Mouse (Mus musculus): ENCODE results near the gene Hebp1.

GRCm38 (mm10) chr6:135145976-135146375, 51.8 kb downstream of the Hebp1 start:
- TF ChIP-seq CTCF (IDR thresholded peaks at IDR 0.05; ENCODE audit: insufficient read depth, low read depth, low read length) (no peak), POLR2A (IDR thresholded peaks at IDR 0.05; ENCODE audit: insufficient read depth, low read depth, low read length) (no peak)
